Mouse (Mus musculus) hindbrain, postnatal 0 days (tissue): ENCODE measurements around the gene Drc3. TPM values are rescaled to one million over a fixed set of nuclear protein-coding genes. Genes with fewer than 3 reads are reported as not detected.
A peak's percentile ranks its signal among the peaks of the same experiment; 100 is the strongest.

ENCODE experiments used
- ATAC-seq: fragments of 200-750 bp; cut with Nextera tagmentation; 2 replicates; pipeline ENCODE4 v1.8.0; 2017; ENCODE audit warnings: mild to moderate bottlenecking, moderate TSS enrichment, moderate library complexity
- DNase-seq: peaks from one replicate; pipeline ENCODE4 v3.0.0-alpha.2; 2015; ENCODE audit warnings: low spot score
- H3K27ac ChIP-seq: fragments of 300-500 bp; sonication (generic); 2 replicates; pipeline ENCODE4 v1.5.1; 2014; ENCODE audit warnings: mild to moderate bottlenecking
- H3K27me3 ChIP-seq: fragments of 300-500 bp; sonication (generic); 2 replicates; pipeline ENCODE4 v1.6.1; 2014; ENCODE audit warnings: low read length, mixed read lengths; ENCODE audit not compliant: insufficient read depth
- H3K36me3 ChIP-seq: fragments of 300-500 bp; sonication (generic); 2 replicates; pipeline ENCODE4 v1.6.1; 2014; ENCODE audit warnings: low read length, mixed read lengths; ENCODE audit not compliant: insufficient read depth
- H3K4me1 ChIP-seq: fragments of 300-500 bp; sonication (generic); 2 replicates; pipeline ENCODE4 v1.6.1; 2014; ENCODE audit warnings: antibody characterized with exemption, low read length, mixed read lengths; ENCODE audit not compliant: insufficient read depth
- H3K4me2 ChIP-seq: fragments of 300-500 bp; sonication (generic); 2 replicates; pipeline ENCODE4 v1.6.1; 2014; ENCODE audit warnings: low read depth, mild to moderate bottlenecking, low read length, moderate library complexity, mixed read lengths
- H3K4me3 ChIP-seq: fragments of 300-500 bp; sonication (generic); 2 replicates; pipeline ENCODE4 v1.5.1; 2014; ENCODE audit warnings: low read length
- H3K9ac ChIP-seq: fragments of 300-500 bp; sonication (generic); replicated peaks from 2 replicates; pipeline ENCODE4 v1.6.1; 2014; ENCODE audit warnings: mild to moderate bottlenecking, low read length, moderate library complexity, mixed read lengths
- H3K9me3 ChIP-seq: fragments of 300-500 bp; sonication (generic); 2 replicates; pipeline ENCODE4 v1.6.1; 2016; ENCODE audit warnings: low read length, mixed read lengths
- CTCF ChIP-seq: IDR thresholded peaks from 2 replicates; pipeline ENCODE4 v1.5.1; 2016; ENCODE audit warnings: antibody characterized with exemption, control low read depth, low read depth
- WGBS: fragments of 180-500 bp; shearing (Covaris S2); extraction: QIAGEN DNeasy Blood & Tissue Kit; methylation state at CpG from one replicate; pipeline ENCODE4 v1.1.7; 2014; 5-methylcytosine and 5-hydroxymethylcytosine counted together
- polyA plus RNA-seq: library from polyadenylated mRNA; unstranded; fragments of >200 nt; fragmentation: Nextera tagmentation; extraction: Ambion mirVana; gene quantifications from 2 replicates; pipeline ENCODE4 v1.2.1, GENCODE M21; 2015
- total RNA-seq: library from RNA; depleted of rRNA; stranded (reverse); fragments of >200 nt; gene quantifications from 2 replicates; pipeline ENCODE4 v1.2.3, GENCODE M21; 2014

Gene Drc3
- total and polyA plus RNA-seq, 2 experiments from 2014 or later, result 6.8 to 8.4 TPM

DNA sequence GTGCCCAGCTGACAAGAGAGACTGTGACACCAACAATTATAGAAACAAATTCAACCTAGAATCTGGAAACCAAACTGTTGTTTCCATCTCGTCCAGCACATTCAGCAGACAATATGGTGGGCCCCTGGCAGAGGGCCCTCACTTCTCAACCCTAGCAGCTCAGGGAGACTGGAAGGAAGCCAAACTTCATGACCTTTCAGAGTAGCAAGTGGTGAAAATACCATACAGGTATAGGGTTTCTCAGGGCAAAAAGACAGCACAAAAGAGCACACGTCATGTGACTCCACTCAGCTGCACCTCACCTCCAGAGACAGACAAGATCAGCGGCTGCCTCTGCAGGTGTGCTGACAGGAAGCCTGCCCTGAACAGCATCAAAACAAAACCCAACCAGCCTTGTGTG, 19.0 kb upstream of the Drc3 start:
- Histone ChIP-seq H3K4me1 (peaks cover 3% of the 10 kb centered on the region; the same call in 1 of the 2 replicates), H3K9ac (no peak overlapping the region), H3K27me3 (no peaks in the 10 kb centered on the region), H3K27ac (0 out of 2 replicates have a peak overlapping the region, but pooled peaks have one; percentile 36), H3K4me2 (no peak overlapping the region), H3K9me3 (no peaks in the 10 kb centered on the region), H3K4me3 (no peak overlapping the region), H3K36me3 (no peaks in the 10 kb centered on the region)
- no peak for ATAC-seq
- TF ChIP-seq CTCF, result no peak
- 60% methylated on average over 3 of the region's 3 CpGs for WGBS
- DNase-seq, result no peak

DNA sequence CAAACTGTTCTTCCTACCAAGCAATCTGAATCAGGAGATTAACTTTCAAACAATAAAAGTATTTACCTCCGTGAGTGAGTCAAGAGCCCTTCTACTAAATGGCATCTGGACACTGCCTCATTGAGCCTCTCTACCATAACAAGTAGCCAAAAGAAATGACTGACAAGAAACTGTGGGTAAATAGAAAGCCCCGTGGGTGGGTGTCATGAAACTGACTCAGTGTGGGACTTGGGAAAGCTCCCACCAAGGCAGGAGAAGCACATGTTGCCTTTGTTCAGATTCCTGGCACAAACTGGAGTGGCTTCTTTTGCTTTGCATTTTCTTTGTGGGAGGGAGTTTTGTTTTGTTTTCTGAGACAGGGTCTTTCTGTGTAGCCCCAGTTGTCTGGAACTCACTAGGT, 17.4 kb upstream of the Drc3 start:
- no peaks in the 10 kb centered on the region for H3K9me3 ChIP-seq
- peaks cover 3% of the 10 kb centered on the region; the same call in 1 of the 2 replicates for H3K4me1 ChIP-seq
- WGBS, result 38% methylated on average over 2 of the region's 2 CpGs
- H3K4me3 ChIP-seq, result no peak overlapping the region
- H3K36me3 ChIP-seq, result no peaks in the 10 kb centered on the region
- no peak for DNase-seq
- no peak for TF ChIP-seq CTCF
- no peak overlapping the region for H3K4me2 ChIP-seq
- H3K27me3 ChIP-seq, result no peaks in the 10 kb centered on the region
- H3K27ac ChIP-seq, result no peak overlapping the region
- no peak overlapping the region for H3K9ac ChIP-seq
- ATAC-seq, result no peak

DNA sequence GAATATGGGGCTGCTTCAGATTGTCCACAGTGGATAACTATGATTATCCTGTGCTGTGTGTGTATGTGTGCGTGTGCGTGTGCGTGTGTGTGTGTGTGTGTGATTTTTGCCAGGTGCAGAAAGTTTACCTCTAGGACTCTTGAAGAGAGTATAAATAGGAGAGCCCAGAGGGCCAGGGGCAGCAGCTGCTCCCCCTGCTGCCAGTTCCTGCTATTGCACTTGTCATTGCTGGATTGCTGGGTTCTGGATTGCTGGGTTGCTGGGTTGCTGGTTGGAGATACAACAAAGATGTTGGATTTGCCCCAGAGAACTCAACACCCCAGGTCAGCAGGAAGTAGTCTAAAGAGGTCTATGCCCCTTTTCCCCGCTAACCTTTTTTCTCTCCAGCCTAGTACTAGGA, 14.8 kb upstream of the Drc3 start:
- TF ChIP-seq CTCF, result peak; percentile 63

DNA sequence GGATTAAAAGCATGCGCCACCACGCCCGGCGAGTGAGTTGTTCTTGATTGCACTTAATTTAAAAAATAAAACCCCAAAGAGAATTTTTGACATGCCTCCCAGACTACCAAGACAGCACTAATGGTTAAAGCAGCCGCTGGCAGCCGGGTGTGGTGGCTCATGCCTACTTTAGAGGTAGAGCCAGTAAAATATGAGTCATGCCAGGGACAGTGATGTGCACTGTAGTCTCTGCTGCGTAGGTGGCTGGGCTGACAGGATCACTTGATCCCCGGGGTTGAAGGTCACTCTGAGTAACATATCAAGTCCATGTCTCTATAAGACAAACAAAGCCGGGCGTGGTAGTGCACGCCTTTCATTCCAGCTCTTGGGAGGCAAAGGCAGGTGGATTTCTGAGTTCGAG, 13.8 kb upstream of the Drc3 start:
- Histone ChIP-seq H3K4me1 (no peaks in the 10 kb centered on the region), H3K4me3 (no peak overlapping the region), H3K9me3 (no peaks in the 10 kb centered on the region), H3K27ac (no peak overlapping the region), H3K9ac (no peak overlapping the region), H3K36me3 (no peaks in the 10 kb centered on the region), H3K27me3 (no peaks in the 10 kb centered on the region), H3K4me2 (no peak overlapping the region)
- ATAC-seq (no peak), DNase-seq (no peak)
- no peak for TF ChIP-seq CTCF
- WGBS, result 93% methylated on average over 12 of the region's 12 CpGs

More for the DNA sequence above, 14.8 kb upstream of the Drc3 start:
- peaks cover 3% of the 10 kb centered on the region; the same call in 1 of the 2 replicates for H3K4me1 ChIP-seq
- no peaks in the 10 kb centered on the region for H3K27me3 ChIP-seq
- H3K4me3 ChIP-seq, result no peak overlapping the region
- H3K9ac ChIP-seq, result no peak overlapping the region
- no peaks in the 10 kb centered on the region for H3K9me3 ChIP-seq
- WGBS, result 70% methylated on average over 4 of the region's 4 CpGs
- DNase-seq, result peak; percentile 31
- no peak overlapping the region for H3K4me2 ChIP-seq
- H3K27ac ChIP-seq, result no peak overlapping the region
- no peaks in the 10 kb centered on the region for H3K36me3 ChIP-seq
- no peak for ATAC-seq

DNA sequence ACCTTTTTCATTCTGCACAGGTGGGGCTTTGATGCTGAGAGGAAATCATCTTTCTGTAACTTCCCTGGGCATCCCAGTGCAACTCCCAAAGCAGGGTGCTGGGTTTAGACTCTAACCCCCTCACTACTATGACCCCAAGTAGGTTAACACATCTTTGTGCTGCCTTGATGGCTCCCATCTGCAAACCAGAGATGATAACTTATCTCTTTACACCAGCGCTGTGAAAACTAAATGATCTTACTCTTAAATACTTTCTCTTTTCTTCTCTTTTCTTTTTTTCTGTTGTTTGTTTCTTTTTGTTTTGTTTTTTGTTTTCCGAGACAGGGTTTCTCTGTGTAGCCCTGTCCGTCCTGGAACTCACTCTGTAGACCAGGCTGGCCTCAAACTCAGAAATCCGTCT, 7.3 kb upstream of the Drc3 start:
- 80% methylated on average over 4 of the region's 4 CpGs for WGBS
- H3K4me3 ChIP-seq, result no peak overlapping the region
- ATAC-seq (no peak), DNase-seq (no peak)
- no peaks in the 10 kb centered on the region for H3K36me3 ChIP-seq
- no peak for TF ChIP-seq CTCF
- no peak overlapping the region for H3K4me2 ChIP-seq
- no peaks in the 10 kb centered on the region for H3K9me3 ChIP-seq
- no peaks in the 10 kb centered on the region for H3K27me3 ChIP-seq
- 0 out of 2 replicates have a peak, but pooled peaks cover 7% of the 10 kb centered on the region for H3K4me1 ChIP-seq
- no peak overlapping the region for H3K27ac ChIP-seq
- H3K9ac ChIP-seq, result no peak overlapping the region

DNA sequence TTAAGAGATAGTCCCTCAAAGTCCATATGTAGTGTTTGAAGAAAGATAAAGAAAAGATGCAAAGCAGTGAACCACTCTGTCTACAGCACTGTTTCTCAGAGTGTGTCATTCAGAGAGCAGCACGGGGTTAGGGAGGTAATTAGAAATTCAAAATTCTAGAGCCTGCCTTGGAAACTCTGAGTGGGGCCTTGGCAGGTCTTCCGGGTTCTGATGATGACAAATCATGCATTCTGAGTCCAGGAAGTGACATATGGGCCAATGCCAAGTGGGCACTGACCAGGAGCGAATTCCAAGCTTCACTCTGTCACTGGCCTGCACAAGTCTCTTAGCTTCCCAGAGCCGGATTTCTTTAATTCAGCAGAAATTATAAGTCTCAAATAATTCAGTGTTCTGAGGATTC, 6.6 kb upstream of the Drc3 start:
- Histone ChIP-seq H3K36me3 (no peaks in the 10 kb centered on the region), H3K4me1 (peaks cover 14% of the 10 kb centered on the region), H3K27ac (0 out of 2 replicates have a peak overlapping the region, but pooled peaks have one; percentile 1), H3K9me3 (no peaks in the 10 kb centered on the region), H3K4me2 (no peak overlapping the region), H3K4me3 (no peak overlapping the region), H3K27me3 (no peaks in the 10 kb centered on the region), H3K9ac (no peak overlapping the region)
- DNase-seq (peak; percentile 72), ATAC-seq (peak; percentile 63)
- 36% methylated on average over 4 of the region's 4 CpGs for WGBS
- no peak for TF ChIP-seq CTCF

DNA sequence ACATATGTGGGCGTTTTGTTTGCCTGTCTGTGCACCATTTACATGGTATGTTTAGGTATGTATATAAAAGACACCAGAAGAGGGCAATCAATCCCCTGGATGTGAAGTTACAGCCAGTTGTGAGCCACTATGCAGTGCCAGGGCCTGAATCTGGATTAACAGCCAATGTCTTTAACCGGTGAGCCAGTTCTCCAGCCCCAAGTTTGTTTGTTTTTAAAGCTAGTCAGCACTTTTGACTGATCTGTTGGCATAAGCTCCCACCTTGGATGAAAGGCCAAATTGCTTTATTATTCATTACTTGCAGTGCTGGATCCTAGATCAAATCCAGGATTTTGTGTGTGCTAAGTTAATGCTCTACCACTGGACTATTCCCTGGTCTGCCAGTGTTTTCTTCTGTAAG, 1.7 kb upstream of the Drc3 start:
- peak; percentile 39 for DNase-seq
- Histone ChIP-seq H3K27ac (peak overlapping the region; percentile 84; the same call in 1 of the 2 replicates), H3K4me3 (peak overlapping the region; percentile 79), H3K4me1 (peaks cover 19% of the 10 kb centered on the region), H3K9me3 (no peaks in the 10 kb centered on the region), H3K9ac (no peak overlapping the region), H3K4me2 (peak overlapping the region; percentile 78), H3K36me3 (no peaks in the 10 kb centered on the region), H3K27me3 (no peaks in the 10 kb centered on the region)
- WGBS, result 58% methylated on average over 2 of the region's 2 CpGs
- peak; percentile 44 for TF ChIP-seq CTCF
- ATAC-seq, result no peak
